Mouse (Mus musculus): Measurements from ENCODE around the gene Sidt2.

The Sidt2 gene

GRCm38 (mm10) chr9:45946872-45947183, 8.2 kb downstream of the Sidt2 start:
- no peak for DNase-seq (ENCODE audit: low read depth, low spot score)

- no peak for DNase-seq (ENCODE audit: low read depth, low spot score)
Measured at GRCm38 (mm10) chr9:45946182-45946871, 8.7 kb downstream of the Sidt2 start.

- DNase-seq (ENCODE audit: low read depth, low spot score): no peak
Measured at GRCm38 (mm10) chr9:45945721-45946120, 9.3 kb downstream of the Sidt2 start.

- DNase-seq (ENCODE audit: low read depth, low spot score): no peak
Measured at GRCm38 (mm10) chr9:45944506-45945400, 10.3 kb downstream of the Sidt2 start.

GRCm38 (mm10) chr9:45943628-45944505, 11.2 kb downstream of the Sidt2 start:
- DNase-seq (ENCODE audit: low read depth, low spot score): no peak

GRCm38 (mm10) chr9:45942916-45943315, 12.1 kb downstream of the Sidt2 start:
- no peak for DNase-seq (ENCODE audit: low read depth, low spot score)

GRCm38 (mm10) chr9:45942464-45942863, 12.6 kb downstream of the Sidt2 start:
- no peak for DNase-seq (ENCODE audit: low read depth, low spot score)

GRCm38 (mm10) chr9:45941329-45941888, 13.6 kb downstream of the Sidt2 start:
- no peak for DNase-seq (ENCODE audit: low read depth, low spot score)

GRCm38 (mm10) chr9:45939794-45940193, 15.3 kb downstream of the Sidt2 start:
- DNase-seq (ENCODE audit: low read depth, low spot score): no peak

GRCm38 (mm10) chr9:45938952-45939637, 16.0 kb downstream of the Sidt2 start:
- no peak for DNase-seq (ENCODE audit: low read depth, low spot score)

GRCm38 (mm10) chr9:45938088-45938487, 17.0 kb downstream of the Sidt2 start:
- no peak for DNase-seq (ENCODE audit: low read depth, low spot score)

GRCm38 (mm10) chr9:45936883-45937282, 18.2 kb downstream of the Sidt2 start:
- DNase-seq (ENCODE audit: low read depth, low spot score): peak; percentile 62

GRCm38 (mm10) chr9:45935628-45936210, 19.3 kb downstream of the Sidt2 start, which contains the start of gene Tagln:
Tagln (minus strand) TSS chr9:45936058.
- DNase-seq (ENCODE audit: low read depth, low spot score): no peak

GRCm38 (mm10) chr9:45932571-45933415, 22.3 kb downstream of the Sidt2 start:
- DNase-seq (ENCODE audit: low read depth, low spot score): no peak

- DNase-seq (ENCODE audit: low read depth, low spot score): no peak
Measured at GRCm38 (mm10) chr9:45931958-45932357, 23.1 kb downstream of the Sidt2 start.

GRCm38 (mm10) chr9:45929285-45929684, 25.8 kb downstream of the Sidt2 start:
- no peak for DNase-seq (ENCODE audit: low read depth, low spot score)

GRCm38 (mm10) chr9:45919895-45920294, 35.2 kb downstream of the Sidt2 start:
- DNase-seq (ENCODE audit: low read depth, low spot score): no peak

GRCm38 (mm10) chr9:45917041-45917934, 37.8 kb downstream of the Sidt2 start:
- peak; percentile 83 for DNase-seq (ENCODE audit: low read depth, low spot score)

GRCm38 (mm10) chr9:45915659-45916058, 39.4 kb downstream of the Sidt2 start:
- no peak for DNase-seq (ENCODE audit: low read depth, low spot score)

All from skeletal muscle tissue, adult 2 months (tissue).